Mouse (Mus musculus): Measurements from ENCODE around the gene Plcb3.

DNA sequence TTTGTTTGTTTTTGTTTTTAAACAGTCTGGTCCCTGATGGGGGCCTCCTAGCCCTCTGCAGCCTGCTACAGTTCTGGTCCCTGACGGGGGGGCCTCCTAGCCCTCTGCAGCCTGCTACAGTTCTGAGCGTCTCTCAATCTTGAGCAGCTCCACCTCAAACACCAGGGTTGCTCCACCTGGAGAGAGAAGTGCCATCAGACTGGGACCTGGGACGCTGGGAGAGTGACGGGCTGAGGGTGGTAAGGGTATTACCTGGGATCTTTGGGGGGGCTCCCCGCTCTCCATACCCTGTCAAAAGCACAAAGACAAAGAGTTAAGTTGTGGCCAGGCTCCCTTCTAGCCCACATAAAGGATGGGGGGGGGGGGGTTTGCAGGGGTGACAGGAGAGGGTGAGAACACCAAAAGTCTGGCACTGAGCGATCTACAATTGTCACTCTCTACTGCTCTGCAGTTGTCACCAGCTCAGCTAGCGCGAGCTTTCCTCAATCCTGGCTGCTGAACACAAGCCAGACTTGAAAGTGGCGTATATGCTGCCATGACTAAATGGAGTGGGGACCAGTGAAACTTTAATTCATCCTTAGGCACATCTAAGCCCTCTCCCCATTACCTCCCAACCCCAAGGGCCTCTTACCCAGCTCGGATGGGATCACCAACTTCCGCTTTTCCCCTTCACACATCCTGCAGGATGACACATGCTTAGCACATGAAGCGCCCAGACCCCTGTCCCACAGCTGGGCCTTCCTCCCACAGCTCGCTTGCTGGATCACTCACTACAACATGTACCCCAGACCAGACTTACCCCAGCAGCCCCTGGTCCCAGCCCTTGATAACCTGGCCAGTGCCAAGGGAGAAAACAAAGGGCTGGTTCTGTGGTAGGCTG is 1.7 kb upstream of the Plcb3 start:
- TF ChIP-seq CTCF (IDR thresholded peaks at IDR 0.05; ENCODE audit: control insufficient read depth, insufficient read depth, low read length) (no peak), POLR2A (IDR thresholded peaks at IDR 0.05; ENCODE audit: borderline replicate concordance, control insufficient read depth, low read depth, low read length) (no peak)

Measured in bone marrow, adult 2 months (tissue).